Mouse (Mus musculus) E14TG2a.4 (cell line): ENCODE data around the gene Ephx1.

Source experiments
- CTCF ChIP-seq: conservative IDR thresholded peaks from 2 replicates; pipeline ENCODE4 v1.5.1; 2014; ENCODE audit warnings: low read length
- NANOG ChIP-seq: IDR thresholded peaks from 2 replicates; pipeline ENCODE4 v1.6.1; 2014; ENCODE audit warnings: borderline replicate concordance, low read length, mixed read lengths

DNA sequence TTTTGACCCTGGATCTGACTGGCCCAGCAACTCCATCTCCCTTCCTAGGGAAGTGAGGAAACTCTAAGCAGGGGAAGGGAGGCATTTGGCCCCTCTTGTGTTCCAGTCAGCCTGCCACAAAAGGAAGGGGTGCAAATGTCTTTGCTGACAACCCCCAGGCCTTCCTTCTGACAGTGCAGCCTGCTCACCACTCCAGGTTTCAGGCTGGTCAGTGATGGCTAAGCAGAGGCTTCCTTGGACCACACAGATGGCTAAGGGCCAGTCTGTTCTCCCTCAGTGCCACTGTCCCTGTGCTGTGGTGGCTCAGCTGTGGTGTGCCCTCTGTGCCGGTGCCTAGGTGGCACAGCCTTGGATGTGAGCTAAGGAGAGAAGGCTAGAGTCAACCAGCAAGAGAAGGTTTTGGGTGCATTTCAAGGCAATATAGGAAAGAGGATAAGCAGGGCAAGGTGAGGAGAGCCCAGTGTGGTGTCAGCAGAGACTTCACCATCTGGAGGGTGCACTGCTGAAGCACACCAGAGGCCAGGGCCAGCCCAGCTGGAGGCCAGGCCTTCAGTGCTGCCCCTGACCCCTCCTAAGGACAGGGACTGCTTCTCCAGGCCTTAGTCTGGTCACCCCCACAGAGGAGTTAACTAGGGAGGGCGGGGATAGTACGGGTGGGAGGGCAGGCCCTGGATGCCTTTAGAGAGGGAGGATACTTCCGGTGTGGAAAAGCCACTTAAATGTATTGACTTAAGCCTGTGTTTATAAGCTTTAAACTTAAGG, 10.4 kb downstream of the Ephx1 start:
- no peak for TF ChIP-seq CTCF
- TF ChIP-seq NANOG = no peak
